Mouse (Mus musculus) bone marrow, adult 2 months (tissue): ENCODE measurements around the gene Mageh1. TPM values are rescaled to one million over a fixed set of nuclear protein-coding genes. Genes with fewer than 3 reads are reported as not detected.
"Not testable (repeated sequence)": the region's sequence is repeated elsewhere in the genome, so short reads cannot be mapped to it uniquely, and the experiment has no call there.

ENCODE experiments used
- H3K27ac ChIP-seq: fragments of 200-500 bp; 2 replicates; pipeline ENCODE4 v1.5.1; 2012; ENCODE audit warnings: low read depth, mild to moderate bottlenecking, control low read depth, inconsistent platforms, low read length; ENCODE audit not compliant: control insufficient read depth, poor library complexity, insufficient read depth
- H3K4me1 ChIP-seq: fragments of 200-500 bp; 2 replicates; pipeline ENCODE4 v1.6.1; 2011; ENCODE audit warnings: low read length; ENCODE audit not compliant: control insufficient read depth, insufficient read depth
- H3K4me3 ChIP-seq: fragments of 200-500 bp; replicated peaks from 2 replicates; pipeline ENCODE3; 2011; ENCODE audit warnings: mild to moderate bottlenecking, low read depth, low read length, control low read depth; ENCODE audit not compliant: control insufficient read depth
- CTCF ChIP-seq: fragments of 200-500 bp; IDR thresholded peaks from 2 replicates; pipeline ENCODE4 v1.5.1; 2011; ENCODE audit warnings: low read length, control low read depth; ENCODE audit not compliant: control insufficient read depth, insufficient read depth
- POLR2A ChIP-seq: fragments of 200-500 bp; IDR thresholded peaks from 2 replicates; pipeline ENCODE4 v1.6.1; 2011; ENCODE audit warnings: low read depth, mild to moderate bottlenecking, control low read depth, low read length, borderline replicate concordance; ENCODE audit not compliant: control insufficient read depth
- WGBS: fragments of 180-500 bp; shearing (Covaris S2); methylation state at CpG from one replicate; pipeline ENCODE4 v1.1.7; 2018; 5-methylcytosine and 5-hydroxymethylcytosine counted together
- polyA plus RNA-seq: library from polyadenylated mRNA; stranded (reverse); fragments of >200 nt; gene quantifications from 2 replicates; pipeline ENCODE4 v1.2.4, GENCODE M21; 2011; ENCODE audit warnings: low replicate concordance; ENCODE audit not compliant: missing spikeins, insufficient read depth, insufficient read length

The Mageh1 gene
- polyA plus RNA-seq: not detected in 2 replicates

DNA sequence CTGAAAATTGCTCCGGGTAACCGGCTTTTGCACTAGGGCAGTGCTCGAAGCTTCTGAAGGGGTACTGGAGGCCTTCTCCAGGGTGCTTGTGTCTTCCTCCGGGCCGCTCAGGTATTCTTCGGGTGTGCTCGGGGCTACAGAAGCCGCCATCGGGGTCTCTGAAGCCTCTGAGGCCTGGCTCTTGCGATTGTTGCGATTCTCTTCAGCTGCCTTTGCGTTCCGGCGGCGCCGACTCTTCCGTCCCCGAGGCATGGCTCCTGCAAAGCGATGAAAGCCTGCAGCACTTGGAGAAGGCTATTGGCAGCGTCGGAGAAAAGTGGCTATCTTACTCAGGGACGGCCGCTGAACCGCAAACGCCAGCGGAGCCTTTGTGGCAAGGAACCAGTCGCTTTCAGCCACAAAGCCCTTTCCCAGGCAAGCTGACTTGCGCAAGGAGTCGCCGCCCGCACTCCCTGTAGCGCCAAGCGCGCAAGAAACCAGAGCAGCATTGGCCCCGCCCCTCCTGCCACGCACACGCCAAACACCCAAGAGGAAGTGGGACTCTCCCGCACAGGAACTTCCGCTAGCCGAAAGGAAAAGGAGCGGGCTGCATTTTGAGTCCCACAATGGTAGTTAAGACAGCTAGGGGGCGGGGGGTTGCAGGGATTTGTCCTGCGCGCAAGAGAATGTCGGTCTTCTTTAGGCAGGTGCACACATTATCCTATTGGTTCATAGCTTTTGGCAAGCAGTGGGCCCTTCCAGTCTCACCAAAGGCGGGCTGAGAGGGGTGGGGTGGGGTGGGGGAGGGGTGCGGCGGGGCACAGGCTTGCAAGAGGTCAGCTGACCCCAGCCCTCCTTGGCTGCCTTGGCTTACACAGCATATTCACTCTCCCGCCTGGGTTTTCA is at the start of gene Mageh1:
Gene Mageh1 (minus strand): TSS at position 489 of the 885 bp plus-strand sequence.
- no peak within 1 kb of the TSS for H3K27ac ChIP-seq
- peak within 1 kb of the TSS; percentile 39 for H3K4me3 ChIP-seq
- 13% methylated on average over 47 of the region's 49 CpGs for WGBS
- TF ChIP-seq POLR2A (no peak), CTCF (no peak)
- no peaks in the 10 kb centered on the region for H3K4me1 ChIP-seq

DNA sequence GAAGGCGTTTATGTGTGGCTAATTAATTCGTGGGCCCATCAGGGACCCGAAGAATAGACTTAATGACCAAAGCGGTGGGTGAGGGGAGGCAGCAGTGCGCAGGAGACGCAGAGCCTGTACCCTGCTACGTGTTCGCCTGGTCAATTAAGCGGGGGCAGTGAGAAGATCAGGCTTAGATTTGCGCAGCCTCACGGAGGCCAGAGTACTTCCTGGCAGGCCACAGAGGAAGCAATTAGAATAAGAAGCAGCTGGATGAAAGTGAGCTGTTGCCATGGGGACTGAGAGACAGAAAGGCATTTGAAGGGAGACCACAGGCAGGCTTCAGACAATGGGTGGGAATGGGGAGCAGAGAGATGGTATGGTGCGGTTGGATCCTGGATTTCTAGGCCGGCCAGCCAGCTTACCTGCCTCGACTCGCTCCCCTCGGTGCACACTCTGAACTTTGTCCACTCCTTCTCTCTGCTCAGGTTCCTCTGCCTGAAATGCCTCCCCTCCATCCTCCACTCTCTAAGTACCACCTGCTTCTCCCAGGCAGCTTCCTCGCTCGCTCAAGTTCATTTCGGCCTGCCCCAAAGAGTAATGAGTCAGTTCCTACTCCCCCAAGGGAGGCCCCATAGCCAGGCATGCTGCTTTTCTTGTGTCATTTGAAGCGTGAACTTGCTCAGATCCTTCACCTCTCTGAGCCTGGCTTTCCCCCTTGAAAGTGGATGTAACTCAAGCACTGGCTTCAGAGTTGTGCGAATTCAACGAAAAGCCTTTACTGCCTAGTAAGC is 783 bp upstream of the Mageh1 start:
- 11% methylated on average over 7 of the region's 22 CpGs for WGBS
- H3K4me3 ChIP-seq, H3K4me1 ChIP-seq, H3K27ac ChIP-seq: not testable (repeated sequence)

DNA sequence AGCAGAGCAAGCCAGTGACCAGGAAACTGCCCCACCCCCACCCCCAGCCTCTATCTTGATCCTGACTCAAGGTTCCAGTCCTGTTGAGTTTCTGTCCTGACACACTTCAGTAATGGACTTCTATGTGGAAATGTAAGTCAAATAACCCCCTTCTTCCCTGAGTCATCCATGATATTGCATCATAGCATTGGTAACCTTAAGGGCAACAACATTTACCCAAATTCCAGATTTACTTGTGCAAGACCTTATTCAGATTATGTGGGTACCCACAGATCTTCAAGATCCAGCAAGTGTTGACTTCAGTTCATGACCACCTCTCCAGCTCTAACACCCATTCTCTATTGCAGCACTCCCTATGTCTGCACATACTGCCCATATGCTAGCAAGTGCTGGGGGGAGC is 5.8 kb downstream of the Mageh1 start:
- H3K27ac ChIP-seq, H3K4me3 ChIP-seq, H3K4me1 ChIP-seq: not testable (repeated sequence)

DNA sequence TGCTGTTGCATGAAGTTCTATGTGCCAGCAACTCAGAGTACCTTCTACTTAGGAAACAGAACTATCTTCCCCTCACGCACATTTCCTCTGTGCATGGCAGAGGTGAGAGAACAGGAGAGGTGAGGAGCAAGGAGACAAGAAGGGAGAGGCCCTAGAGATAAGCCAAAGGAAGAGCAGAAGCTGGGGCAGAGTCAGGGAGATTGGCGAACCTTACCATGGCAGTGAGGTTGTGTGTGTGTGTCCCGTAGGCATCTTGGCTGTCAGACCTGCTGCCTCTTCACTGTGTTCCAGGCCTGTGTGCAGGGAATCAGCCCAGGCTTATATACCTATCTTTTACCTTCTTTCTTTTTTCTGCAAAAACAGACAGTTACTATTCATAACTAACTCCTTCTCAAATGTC is 11.7 kb downstream of the Mageh1 start:
- 71% methylated on average over 2 of the region's 3 CpGs for WGBS

DNA sequence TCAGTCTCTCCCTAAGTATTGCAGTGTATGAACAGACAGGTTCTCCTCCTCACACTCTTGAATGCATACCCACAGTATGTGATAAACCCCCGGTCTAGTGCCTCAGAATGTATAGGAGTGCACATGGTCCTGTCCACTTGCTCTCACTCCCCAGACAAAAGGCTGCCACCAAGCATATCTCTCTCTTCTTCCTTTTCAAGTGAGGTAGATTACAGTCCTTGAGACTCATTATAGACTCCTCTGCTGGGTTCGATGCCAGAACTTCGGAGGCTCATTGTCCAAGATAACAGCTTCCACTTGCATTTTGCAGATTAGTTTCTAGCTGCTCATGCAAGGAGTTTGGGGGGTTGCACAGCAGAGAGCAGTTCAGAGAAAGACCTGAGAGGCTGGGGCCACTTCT is 12.1 kb downstream of the Mageh1 start:
- H3K4me3 ChIP-seq: not testable (repeated sequence)
- no CpG with 5 or more reads among the region's 3 CpGs for WGBS

More for the DNA sequence above, 11.7 kb downstream of the Mageh1 start:
- H3K27ac ChIP-seq, H3K4me3 ChIP-seq, H3K4me1 ChIP-seq: not testable (repeated sequence)

DNA sequence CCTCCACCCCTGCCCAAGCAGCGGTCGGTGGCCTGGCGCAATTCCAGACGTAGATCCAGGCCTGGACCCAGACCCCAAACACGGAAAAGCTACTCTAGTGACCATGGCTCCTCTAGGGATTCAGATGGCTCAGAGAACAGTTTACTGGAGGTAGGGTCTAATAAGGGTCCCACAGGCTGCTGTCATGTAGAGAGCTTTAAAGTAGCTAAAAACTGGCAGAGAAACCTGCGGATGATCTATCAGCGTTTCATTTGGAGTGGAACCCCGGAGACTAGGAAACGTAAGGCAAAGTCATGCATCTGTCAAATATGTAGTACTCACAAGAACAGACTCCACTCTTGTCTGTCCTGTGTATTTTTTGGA is 29.7 kb downstream of the Mageh1 start:
- no peak overlapping the region for H3K27ac ChIP-seq
- peak overlapping the region; percentile 31 for H3K4me3 ChIP-seq
- WGBS: 26% methylated on average over 9 of the region's 9 CpGs
- no peaks in the 10 kb centered on the region for H3K4me1 ChIP-seq
- TF ChIP-seq CTCF: no peak
- TF ChIP-seq POLR2A: no peak

More for the DNA sequence above, 12.1 kb downstream of the Mageh1 start:
- H3K4me1 ChIP-seq, H3K27ac ChIP-seq: not testable (repeated sequence)

DNA sequence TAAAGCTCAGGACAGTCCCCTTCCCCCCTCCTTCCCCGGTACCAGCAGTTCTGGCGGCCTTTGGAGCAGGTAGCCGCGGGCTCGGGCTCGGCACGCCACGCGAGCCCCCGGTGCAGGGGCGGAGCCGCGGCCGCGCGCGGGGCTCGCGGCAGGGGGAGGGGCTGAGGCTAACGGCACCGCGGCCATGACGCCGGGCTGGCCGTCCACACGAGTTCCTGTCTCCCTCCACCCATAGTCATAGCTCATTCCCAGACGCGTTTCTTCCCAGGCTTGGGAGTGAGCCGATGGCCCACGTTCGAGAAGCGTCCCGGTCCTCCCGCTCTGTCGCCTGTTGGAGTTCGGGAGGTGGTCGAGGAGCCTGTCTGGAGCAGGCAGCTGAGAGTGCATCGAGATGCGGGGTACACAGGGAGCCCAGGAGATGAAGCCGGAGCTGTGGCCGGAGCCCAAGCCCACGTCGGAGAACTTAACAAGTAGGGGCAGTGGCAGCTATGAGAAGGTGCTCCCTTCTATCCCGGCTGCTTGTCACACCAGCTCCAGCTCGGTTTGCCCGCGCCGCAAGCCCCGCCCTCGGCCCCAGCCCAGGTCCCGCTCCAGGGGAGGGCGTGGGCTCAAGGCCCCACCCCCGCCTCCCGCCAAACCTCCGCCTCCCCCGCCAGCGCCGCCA is 30.2 kb downstream of the Mageh1 start:
- no peaks in the 10 kb centered on the region for H3K4me1 ChIP-seq
- peak overlapping the region; percentile 78 for H3K4me3 ChIP-seq
- H3K27ac ChIP-seq: peak overlapping the region; percentile 15; the same call in 1 of the 2 replicates
- TF ChIP-seq CTCF: no peak
- no peak for TF ChIP-seq POLR2A
- WGBS: 19% methylated on average over 57 of the region's 58 CpGs

DNA sequence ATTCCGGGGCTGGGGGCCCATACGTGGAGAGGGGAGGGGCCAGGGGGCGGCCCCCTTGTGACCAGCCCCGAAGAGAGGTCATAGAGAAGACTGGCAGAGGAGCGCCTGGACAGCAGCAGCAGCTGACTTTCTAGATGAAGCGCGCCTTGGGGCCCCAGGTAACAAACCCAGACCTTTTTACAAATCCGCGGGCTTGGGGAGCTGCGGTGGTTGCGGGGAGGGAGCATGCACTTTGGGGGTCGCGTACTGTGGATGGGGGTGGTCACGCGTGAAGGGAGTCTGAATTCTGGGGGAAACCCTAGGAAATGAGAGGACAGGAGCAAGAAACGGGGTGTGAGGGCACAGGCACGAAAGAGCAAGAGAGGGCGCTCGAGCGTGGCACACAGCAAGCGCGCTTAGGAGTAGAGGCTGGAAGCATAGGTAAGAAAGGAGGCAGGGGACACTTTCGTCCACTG is 31.0 kb downstream of the Mageh1 start, which contains the start of gene Usp51:
Gene Usp51 (plus strand): TSS at position 83 of the 455 bp plus-strand sequence.
- Histone ChIP-seq H3K4me1 (no peaks in the 10 kb centered on the region), H3K27ac (peak within 1 kb of the TSS; percentile 15; the same call in 1 of the 2 replicates), H3K4me3 (peak within 1 kb of the TSS; percentile 78)
- TF ChIP-seq POLR2A: no peak
- TF ChIP-seq CTCF: no peak
- WGBS: 21% methylated on average over 23 of the region's 23 CpGs

DNA sequence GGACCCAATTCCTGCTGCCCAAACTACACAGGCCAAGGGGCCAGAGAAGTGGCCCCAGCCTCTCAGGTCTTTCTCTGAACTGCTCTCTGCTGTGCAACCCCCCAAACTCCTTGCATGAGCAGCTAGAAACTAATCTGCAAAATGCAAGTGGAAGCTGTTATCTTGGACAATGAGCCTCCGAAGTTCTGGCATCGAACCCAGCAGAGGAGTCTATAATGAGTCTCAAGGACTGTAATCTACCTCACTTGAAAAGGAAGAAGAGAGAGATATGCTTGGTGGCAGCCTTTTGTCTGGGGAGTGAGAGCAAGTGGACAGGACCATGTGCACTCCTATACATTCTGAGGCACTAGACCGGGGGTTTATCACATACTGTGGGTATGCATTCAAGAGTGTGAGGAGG is 41.3 kb downstream of the Mageh1 start:
- not testable (repeated sequence) for H3K27ac ChIP-seq, H3K4me3 ChIP-seq, H3K4me1 ChIP-seq
- WGBS: no CpG with 5 or more reads among the region's 3 CpGs

DNA sequence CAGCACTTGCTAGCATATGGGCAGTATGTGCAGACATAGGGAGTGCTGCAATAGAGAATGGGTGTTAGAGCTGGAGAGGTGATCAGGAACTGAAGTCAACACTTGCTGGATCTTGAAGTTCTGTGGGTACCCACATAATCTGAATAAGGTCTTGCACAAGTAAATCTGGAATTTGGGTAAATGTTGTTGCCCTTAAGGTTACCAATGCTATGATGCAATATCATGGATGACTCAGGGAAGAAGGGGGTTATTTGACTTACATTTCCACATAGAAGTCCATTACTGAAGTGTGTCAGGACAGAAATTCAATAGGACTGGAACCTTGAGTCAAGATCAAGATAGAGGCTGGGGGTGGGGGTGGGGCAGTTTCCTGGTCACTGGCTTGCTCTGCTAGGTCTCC is 47.5 kb downstream of the Mageh1 start:
- H3K27ac ChIP-seq, H3K4me3 ChIP-seq, H3K4me1 ChIP-seq: not testable (repeated sequence)
